Mouse (Mus musculus): ENCODE measurements around the gene Dnajb9. TPM values are rescaled to one million over a fixed set of nuclear protein-coding genes. Genes with fewer than 3 reads are reported as not detected.
"Not testable (repeated sequence)": the region's sequence is repeated elsewhere in the genome, so short reads cannot be mapped to it uniquely, and the experiment has no call there.

Dnajb9 gene
- total RNA-seq (2021), result 10 to 100 TPM; 41.4 to 43.3 TPM
- long read RNA-seq, experiment 1, transcript Dnajb9-201 (3 exons, 2,461 nt), result major isoform, 52 of 55 reads
- long read RNA-seq, experiment 1, partial matches to known transcripts, result 0 of 55 reads
- long read RNA-seq, experiment 1, other reads (novel, unspliced or antisense), result 3 of 55 reads
- long read RNA-seq, experiment 2, transcript Dnajb9-201 (3 exons, 2,461 nt), result major isoform, 28 of 31 reads
- long read RNA-seq, experiment 2, partial matches to known transcripts, result 0 of 31 reads
- long read RNA-seq, experiment 2, other reads (novel, unspliced or antisense), result 3 of 31 reads

GRCm38 (mm10) chr12:44209824-44210752, at the start of gene Dnajb9:
Gene Dnajb9 (minus strand): TSS chr12:44210326.
- peak; percentile 100 for DNase-seq

GRCm38 (mm10) chr12:44248309-44248977, 38.3 kb upstream of the Dnajb9 start:
- DNase-seq, result peak; percentile 32 to 41

- no peak for DNase-seq
These were observed 35.6 kb upstream of the Dnajb9 start for GRCm38 (mm10) chr12:44245739-44246138.

- no peak for DNase-seq
These were observed 32.3 kb upstream of the Dnajb9 start for GRCm38 (mm10) chr12:44242407-44242806.

DNA sequence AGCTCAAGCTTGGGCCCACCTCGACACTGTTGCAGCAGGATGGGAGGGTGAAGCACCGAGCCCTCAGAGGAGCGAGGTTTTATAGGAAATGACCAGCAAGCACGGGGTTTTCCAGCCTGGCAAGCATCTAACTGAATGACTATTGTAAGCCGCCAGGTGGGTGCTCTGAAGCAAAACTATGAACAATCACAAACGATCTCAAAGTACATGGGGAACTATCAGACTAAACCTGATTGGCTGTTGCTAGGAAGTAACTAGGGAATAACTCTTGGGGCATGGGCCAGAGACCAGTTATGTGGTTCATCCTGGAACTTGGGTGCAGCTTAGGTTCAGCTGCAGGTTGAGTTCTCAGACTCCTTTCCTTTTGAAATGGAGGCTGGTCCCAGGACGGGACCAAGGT, 31.0 kb upstream of the Dnajb9 start:
- DNase-seq, result peak in 1 of 2 experiments; percentile 4

DNA sequence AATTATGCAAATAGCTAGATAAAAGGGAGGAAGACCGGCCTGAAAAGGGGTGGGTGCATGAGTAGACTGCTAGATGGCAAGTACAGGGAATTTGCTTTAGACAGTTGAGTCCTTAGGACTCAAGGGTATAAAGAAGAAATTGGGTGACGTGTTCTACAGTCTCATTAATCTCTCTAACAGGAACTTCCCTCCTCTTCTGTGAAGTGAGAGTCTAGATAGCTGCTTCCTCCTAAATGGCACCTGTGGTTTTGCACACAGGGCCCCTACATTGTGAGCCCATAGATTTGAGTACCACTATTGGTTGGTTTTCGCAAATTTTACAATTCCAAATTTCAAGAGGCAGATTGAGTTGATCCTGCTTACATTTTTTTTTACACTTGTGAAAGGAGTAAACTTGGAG, 14.5 kb upstream of the Dnajb9 start:
- no peak for DNase-seq

DNA sequence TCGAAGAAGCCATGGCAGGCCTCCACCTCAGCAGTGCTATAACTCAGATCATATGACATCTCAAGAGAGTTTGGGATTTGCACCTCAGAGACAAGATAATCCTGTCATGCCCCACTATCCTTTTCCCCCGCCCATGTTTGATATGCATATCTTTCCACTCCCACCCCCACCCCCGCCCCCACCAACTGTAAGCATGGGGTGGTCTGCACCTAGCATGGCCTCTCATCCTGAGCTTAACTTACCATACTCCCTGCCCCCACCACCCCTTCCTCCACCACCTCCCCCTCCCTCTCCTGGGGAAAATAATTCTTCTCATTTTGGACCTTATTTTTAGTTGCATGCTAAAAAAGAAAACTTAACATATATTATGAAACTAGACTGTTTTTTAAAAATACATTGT, 12.9 kb upstream of the Dnajb9 start:
- DNase-seq, result no peak

DNA sequence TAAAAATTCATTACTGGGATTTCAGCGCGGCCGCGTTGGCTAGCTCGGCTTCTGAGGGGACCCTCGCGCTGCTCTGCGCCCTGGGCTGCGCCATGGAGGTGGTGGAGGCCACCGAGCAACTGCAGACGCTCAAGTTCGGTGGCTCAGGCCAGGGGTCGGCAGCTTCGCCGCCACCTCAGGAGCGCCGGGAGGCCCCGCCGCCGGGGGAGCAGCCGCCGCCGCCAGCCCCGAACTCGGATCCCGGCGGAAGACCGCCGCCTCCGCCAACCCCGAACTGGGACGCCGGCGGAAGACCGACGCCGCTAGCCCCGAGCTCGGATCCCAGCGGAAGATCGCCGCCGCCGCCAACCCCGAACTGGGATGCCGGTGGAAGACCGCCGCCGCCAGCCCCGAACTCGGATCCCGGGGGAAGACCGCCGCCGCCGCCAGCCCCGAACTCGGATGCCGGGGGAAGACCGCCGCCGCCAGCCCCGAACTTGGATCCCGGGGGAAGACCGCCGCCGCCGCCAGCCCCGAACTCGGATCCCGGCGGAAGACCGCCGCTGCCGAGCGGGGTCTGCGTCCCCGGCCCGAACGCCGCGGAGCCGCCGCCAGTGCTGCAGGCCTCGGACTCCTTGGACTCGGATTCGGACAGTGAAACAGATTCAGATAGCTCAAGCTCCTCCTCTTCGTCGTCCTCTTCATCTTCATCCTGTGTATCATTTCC, 11.7 kb upstream of the Dnajb9 start:
- peak; percentile 33 to 54 for DNase-seq

DNA sequence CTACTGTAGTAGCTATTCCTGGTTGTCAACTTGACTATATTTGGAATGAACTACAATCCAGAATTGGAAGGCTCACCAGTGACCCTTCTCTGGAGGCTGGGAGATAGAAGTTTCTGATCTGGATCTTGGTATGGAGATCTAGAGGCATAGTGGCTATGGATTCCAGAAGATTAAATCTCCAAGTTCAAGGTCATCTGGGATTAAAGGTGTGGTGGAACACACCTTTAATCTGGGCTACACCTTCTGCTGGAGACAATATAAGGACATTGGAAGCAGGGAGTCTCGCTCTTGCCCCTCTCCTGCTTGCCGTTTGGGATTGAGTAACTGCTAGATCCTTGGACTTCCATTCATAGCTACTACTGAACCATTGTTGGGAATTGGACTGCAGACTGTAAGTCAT, 10.9 kb upstream of the Dnajb9 start, which contains the start of gene Pnpla8:
Gene Pnpla8, plus strand, starts transcription at position 301 of the 400 bp plus-strand sequence.
- DNase-seq, result not testable (repeated sequence)

DNA sequence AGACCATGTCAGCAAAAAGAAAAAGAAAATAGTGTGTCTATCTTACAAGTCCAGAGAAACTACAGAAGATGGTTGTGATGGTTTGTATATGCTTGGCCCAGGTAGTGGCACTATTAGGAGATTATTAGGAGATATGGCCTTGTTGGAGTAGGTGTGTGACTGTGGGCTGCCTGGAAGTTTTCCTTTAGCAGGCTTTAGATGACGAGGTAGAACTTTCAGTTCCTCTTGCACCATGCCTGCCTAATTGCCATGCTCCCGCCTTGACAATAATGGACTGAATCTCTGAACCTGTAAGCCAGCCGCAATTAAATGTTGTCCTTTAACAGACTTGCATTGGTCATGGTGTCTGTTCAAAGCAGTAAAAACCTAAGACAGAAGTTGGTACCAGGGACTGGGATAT, 1.4 kb upstream of the Dnajb9 start:
- DNase-seq, result no peak

- DNase-seq, result peak; percentile 42 to 71
These were observed 844 bp downstream of the Dnajb9 start for GRCm38 (mm10) chr12:44209141-44209823.

GRCm38 (mm10) chr12:44197873-44198525, 12.1 kb downstream of the Dnajb9 start:
- peak in 1 of 2 experiments; percentile 31 for DNase-seq

- DNase-seq, result peak; percentile 9 to 24
These were observed 28.8 kb downstream of the Dnajb9 start for GRCm38 (mm10) chr12:44181081-44181982.

DNA sequence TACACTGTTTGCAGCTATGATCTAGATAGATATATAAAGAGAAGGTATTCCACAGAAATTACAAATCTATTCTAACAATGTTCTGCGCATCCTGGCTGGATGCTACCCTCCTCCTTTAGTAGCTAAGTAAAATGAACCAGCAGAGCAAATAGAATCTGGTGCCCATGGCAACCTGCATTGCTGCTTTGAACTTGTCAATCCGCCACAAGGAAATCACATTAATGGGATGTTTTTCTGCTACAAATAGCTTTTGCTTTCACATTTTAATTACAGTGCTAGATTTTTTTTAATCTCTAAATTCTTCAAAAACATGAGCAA, 33.1 kb downstream of the Dnajb9 start:
- DNase-seq, result no peak

DNA sequence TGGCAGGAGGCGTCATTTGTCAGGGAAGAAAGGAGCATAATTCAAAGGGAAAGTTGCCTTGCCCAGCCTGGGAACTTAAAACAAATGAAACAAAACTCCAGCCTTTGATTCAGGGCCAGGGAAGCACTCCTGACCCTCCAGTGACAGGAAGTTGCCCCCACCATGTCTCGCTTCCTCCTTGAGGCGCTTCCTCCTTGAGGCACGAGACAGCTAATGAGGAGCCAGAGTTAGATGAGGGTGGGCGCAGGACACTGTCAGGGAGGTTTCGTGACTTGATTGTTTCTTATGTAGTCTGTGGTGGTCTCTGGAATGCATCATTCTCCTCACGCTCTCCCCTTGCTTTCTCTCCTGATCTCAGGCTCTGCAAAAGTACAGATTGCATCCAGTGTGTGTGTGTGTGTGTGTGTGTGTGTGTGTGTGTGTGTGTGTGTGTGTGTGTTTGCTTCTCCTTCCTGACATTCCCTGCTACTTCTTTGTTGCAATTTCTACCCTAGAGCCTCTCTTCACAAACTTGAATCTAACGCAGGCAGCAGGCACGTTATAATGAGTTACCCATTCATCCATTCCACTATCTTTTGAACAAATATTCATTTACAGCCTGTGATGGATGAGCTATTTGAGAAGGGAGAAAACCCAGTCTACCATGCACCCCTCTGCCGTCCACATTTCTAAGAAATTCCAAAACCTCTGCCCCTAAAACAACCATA, 33.6 kb downstream of the Dnajb9 start:
- peak in 1 of 2 experiments; percentile 8 for DNase-seq

- DNase-seq, result peak; percentile 15 to 67
These were observed 43.2 kb downstream of the Dnajb9 start for GRCm38 (mm10) chr12:44166949-44167348.

GRCm38 (mm10) chr12:44159349-44159748, 50.8 kb downstream of the Dnajb9 start:
- DNase-seq, result no peak

Data from heart, adult 18-20 months (tissue).